Mouse (Mus musculus) layer of hippocampus, postnatal 36 days (tissue): ENCODE measurements around the gene Ube2e2. TPM values are rescaled to one million over a fixed set of nuclear protein-coding genes. Genes with fewer than 3 reads are reported as not detected.

ENCODE experiments used
- DNase-seq, 2 experiments: peaks; one replicate each; pipeline ENCODE4 v3.0.0; 2022
- total RNA-seq, 2 experiments: library from RNA; stranded (reverse); gene quantifications; 2 replicates each; pipeline ENCODE4 v1.2.3; 2021

The Ube2e2 gene
- total RNA-seq: 100 to 1,000 TPM; 193 to 210 TPM

DNA sequence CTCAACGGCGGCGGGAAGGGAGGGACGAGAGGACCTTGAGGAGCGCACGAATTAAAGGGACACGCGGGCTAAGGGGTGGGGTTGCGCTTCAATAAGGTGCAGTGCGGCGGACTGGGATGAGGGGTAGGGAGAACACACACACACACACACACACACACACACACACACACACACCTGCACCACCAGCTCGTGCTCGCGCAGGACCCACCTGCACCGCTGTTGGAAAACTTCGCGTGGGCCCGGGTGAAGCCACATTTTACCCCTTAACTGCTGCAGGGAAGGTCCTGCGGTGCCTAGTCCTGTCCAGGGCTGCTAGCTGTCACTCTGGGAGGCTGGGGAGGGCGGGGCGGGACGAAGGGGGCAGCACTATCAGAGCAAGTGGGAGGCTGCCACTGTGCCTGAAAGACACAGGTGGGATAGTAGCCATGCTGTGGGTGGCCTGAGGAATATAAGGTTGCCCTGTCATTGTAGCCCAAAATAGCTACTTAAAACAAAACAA lies at the start of gene Ube2e2:
Gene Ube2e2, minus strand, starts transcription at position 321 of the 499 bp plus-strand sequence.
- DNase-seq: no peak

DNA sequence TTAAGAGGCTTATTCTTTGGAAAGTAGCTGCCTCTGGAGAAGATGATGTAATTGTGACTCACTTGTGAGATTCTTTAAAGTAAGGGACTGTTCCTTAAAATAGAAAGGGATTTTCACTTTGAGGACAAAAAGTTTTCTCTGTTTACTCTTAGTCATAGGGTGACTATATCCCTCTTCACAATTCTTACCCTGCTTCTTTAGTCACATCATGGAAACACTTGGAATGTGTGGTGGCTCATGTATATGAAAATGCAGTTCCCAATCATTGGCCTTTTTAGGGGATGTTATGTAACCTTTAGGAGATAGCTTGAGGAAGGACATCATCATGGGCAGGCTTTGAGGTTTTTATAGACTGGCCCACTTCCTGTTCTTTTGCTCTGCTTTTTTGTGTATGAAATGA lies 46.0 kb upstream of the Ube2e2 start:
- DNase-seq: no peak

DNA sequence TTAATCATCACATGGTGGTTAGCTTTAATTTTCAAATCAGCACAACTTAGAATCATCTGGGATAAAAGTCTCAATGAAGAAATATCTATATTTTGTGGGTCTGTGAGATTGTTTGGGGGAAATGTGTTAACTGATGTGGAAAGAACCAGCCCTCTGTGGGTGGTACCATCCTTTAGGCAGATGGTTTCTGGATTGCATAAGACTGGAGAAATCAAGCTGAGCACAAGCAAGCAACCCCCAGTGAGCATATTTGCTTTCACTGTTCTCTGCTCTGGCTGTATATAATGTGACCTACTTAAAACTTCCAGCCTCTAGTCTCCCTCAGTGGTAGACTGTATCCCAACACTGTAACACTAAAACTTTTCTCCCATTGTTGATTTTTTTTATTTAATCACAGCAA lies 9.5 kb upstream of the Ube2e2 start:
- DNase-seq: no peak

DNA sequence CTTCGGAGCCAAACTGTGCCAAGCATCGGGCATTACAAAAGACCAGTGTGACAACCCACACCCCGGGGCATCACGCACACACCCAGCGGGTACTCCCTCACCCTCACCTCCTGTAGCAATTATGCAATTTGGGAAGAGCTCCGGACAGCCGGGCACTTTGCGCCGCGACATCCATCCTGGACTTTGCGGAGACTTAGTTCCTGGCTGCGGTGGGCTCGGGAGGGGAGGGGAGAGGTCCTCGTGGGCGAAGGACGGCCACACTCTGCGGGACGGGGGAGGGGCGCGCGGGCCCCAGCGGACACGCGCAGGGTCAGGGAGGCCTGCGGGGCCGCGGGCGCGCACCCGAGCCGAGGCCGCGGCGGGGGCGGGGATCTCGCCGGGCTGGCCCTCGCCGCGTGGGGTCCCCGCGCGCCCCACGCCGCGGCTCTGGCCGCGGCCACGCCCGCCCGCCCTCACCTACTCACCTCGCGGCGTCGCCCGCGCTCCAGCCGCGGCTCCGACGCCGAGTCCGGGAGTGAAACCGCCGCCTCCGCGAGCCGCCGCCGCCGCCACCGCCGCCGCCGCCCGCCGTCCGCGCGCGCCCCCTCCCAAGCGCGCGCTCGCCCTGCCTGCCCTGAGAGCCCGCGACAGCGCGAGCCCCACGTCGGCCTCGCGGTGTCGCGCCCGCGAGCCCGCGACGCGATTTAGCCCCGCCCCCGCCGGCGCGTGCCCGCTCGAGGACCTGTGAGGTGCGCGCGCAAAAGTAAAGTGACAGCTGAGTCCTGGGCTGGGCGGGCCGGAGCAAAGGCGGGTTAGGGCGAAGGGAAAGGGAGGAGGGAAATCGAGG lies 733 bp downstream of the Ube2e2 start:
- DNase-seq: peak; percentile 84 to 87

DNA sequence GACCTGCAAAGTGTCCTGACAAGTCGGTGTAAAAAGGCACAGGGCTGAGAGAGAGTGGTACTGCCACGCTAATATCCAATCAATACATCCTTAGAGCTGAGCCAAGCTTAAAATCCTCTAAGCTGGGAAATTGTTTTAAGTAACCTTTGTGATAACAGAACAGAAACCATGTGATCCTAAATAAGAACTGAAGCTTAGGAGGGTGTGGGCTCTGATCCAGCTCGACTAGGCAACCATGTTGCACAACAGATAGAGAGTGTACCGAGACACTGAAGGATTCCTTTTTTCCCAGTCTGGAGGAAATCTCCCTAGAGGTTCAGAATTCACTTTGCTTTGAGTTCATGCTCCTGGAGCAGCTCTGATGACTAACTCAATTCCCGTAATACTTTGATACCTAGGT lies 4.5 kb downstream of the Ube2e2 start:
- DNase-seq: no peak

DNA sequence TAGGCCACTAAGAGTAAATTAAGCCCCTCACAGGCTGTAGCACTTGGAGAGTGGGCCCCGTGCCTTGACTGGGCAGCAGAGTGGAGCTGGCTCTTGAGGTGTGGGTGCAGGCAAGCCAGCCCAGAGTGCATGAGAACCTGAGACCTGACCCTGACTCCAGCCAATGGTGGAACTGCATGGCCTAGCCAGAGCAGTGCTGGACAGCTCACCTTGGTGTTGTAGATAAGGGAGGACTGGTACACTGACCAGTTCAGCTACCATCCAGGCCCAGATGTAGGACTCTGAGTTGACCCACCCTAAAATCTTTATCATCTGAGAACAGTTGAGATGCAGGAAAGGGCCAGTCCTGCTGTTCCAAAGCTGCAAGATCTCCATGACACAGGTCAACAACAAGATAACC lies 11.6 kb downstream of the Ube2e2 start:
- DNase-seq: no peak

DNA sequence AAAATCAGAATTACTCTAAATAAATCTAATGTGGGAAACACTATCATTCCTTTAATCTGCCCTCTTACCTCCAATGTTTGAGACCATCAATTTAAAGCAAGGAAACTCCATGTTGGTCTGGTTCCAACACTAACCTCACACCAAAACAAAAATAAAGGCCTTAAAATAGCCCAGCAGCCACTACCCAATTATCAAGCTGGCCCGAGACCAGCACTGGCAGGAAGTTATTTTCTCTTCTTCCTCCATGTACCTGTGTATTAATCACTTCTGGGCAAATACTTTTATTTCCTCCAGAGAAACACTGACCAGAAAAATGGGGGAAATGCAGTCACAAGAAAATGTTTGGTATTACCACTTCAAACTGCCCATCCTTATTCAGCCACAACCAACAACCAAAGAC lies 23.4 kb downstream of the Ube2e2 start:
- DNase-seq: no peak

DNA sequence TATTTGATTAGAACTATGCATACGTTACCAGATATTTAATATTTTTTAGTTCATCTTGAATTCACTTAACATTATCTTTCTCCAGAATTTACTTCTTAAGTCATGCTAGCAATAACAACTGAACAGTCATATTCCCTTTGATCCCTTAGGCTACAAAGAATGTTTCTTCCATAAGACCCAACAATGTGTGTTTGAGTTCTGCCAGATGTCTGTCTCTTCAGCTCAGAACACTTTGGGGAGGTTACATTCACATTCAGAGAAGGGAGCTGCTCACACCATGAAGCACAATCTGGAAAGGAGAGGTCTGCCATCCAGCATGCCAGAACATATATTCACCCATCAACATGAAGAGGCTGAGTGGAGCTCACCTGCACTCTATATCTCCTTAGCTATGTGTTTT lies 65.4 kb downstream of the Ube2e2 start:
- no peak for DNase-seq

DNA sequence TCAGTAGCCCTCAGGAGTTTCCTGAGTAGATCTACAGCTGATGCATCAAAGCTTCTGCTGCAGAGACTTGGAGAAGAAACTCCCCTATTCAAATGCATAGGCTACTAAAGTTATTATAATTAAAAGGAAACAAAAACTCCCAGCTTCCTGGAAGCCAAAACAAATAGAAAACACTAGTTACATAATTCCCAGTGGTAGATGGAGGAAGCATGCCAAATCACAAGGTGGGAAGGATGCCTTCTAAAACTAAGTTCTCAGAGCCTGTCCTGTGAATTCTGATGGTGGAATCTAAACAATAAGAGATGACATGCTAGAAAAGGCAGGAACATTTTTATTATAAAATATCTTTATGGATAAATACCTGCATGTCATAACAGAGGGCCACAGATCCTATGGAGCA lies 67.3 kb downstream of the Ube2e2 start:
- no peak for DNase-seq

DNA sequence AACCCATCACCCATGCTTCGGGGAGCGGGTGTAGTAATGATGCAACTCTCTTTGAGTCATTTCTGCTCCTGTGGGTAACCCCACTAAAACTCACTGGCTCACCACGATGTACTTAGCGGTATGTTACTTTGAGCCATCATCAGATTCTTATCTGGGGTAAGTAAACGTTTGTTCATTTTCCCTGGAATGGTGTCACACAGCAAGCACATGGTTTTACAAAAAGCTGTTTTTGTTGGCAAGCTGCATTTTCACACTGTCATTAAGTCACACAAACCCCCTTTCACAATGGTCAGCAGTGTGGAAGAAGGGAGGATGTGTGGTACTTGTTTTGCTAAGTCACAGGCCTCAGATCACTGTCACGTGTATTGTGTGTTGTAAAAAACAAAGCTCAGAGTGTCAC lies 73.4 kb downstream of the Ube2e2 start:
- DNase-seq: no peak

DNA sequence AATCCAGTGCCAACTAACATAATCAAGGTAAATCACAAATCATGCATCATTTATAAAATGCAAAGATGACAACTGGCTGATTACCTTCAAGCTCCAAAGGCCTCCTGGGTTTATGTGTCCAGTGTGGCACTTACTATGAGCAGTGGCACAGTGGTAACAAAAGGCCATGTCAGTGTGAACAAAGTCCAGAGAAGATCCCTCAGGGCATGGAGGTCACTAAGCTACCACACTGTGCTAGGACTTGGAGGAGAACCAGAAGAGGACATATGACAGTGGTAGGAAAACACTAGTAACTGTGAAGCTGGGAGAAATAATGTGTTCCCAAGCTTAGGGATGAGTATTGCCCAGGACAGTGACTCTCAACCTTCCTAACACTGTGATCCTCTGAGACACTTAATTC lies 97.2 kb downstream of the Ube2e2 start:
- no peak for DNase-seq

DNA sequence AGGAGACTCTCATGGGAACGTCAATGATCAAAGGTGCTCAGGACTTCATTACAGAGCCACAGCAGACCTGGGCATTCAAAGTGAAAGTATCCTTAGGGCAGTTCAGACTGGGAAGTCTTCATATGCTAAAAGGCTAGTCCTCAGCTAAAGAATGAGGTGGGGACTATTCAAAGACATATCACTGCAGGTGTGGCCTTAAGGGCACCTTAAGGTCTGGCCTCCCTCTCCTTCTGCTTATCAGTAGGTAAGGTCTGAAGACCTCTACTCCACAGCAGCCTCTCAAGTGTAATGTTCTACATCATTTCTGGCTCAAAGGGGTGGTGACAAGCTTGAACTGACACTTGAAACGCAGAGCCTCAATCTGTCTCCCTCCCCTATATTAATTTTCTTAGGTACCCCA lies 98.3 kb downstream of the Ube2e2 start:
- DNase-seq: no peak

DNA sequence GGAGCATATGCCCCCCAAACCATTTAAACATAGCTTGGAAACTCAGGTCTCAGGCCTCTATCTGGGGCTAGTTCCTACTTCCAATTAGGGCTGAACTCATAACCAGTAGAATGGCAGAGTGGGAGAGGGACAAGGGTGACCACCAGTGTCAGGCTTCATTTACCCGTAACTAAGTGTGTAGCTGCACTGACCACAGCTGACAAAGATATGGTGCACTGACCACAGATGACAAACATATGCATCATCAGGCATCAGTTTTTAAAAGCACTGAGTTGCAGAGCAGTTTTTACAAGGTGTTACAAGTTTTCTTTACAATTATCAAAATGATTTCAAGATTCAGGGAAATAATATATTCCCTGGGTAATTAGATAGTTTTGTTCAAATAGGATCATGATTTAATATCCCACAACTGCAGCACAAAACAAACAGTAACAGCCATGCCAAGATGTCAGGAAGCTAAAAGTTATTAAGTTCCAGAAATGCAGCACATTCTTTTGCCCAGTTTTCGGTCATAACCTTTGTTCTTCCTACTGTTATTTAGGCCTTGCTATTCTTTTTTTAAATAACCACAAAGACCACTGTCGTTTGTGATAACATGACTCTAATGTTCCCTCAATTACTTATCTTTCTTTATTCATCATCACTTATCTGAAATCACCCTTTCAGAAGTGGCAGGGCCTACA lies 114.9 kb downstream of the Ube2e2 start:
- no peak for DNase-seq

DNA sequence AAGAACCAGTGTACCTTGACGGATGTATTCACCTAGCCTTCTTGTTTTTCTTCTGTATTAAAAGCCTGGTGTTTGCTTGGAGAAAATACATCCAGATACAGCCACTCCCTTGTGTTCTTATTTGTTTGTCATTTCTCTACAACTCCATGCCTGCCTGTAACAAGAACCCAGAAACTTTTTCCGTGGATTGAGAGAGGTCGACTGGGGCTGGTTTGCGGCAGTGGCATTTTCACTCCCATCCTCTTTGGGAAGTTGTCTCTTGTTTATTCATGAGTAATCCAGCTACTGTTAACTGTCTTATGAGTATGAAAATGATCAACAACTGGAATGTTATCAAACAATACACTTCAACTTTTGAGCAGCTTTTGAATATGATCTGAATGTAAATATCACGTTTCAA lies 115.8 kb downstream of the Ube2e2 start:
- no peak for DNase-seq

DNA sequence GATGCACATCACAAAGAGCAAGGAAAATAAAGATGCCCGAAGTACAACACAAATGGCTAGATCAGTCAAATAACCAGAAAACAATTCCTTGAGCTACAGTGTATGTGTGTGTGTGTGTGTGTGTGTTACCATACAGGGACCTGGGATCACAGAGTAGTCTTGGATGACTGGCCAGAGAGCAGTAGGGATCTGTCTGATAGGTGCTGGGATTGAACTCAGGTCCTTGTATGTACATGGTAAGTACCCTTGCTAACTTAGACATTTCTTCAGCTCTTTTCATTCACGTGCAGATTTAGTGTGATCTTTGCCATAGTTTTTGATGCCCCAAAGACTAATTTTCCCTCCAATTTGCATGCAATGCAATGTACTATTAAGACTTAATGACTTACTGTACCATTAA lies 117.9 kb downstream of the Ube2e2 start:
- no peak for DNase-seq

DNA sequence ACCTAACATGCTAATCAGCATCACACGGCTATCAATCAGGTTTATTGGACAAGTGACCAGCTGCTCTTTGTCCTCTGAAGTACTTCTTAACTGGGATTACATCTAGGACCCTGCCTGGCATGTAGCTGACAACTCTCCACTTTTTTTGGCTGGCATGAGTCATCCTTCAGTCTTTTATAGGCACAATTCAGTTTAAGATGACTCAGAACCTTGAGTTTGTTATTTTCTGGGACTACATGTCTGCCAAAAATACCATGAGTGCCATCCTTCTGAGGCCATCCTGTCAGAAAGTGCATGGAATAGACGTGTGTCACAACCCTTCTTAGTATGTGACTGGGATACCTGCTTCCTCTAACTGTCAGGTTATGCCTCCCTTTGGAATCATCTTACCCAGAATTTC lies 120.3 kb downstream of the Ube2e2 start:
- DNase-seq: no peak

DNA sequence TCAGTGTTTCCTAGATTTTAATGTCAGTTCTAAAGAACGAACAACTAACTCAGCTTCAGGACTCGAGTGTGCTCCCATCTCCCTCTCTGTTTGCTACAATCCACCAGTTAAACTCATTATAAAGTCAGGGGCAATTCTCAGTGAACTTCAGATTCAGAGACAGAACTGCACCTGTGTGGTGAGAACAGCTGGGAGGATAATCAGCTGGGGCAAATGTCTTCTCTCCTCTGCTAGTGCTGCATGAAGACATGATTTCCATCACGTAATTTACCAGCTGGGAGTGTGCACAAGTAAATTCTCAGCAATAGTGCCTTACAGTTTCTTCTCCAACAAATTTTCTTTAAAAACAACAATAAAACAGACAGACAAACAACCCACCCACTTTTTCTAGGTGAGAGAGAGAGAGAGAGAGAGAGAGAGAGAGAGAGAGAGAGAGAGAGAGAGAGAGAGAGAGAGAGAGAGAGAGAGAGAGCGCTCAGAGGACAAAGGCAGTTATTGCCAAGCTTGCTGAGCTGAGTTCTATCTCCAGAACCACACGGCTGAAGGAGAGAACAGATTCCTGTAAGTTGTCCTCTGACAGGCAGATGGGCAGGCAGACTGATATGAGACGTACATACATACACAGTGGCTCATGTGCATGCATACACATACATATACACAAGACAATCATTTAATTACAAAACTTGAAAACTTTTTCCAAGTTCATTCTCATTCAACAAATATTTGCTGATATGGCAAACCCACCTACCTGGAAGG lies 134.3 kb downstream of the Ube2e2 start:
- no peak for DNase-seq

DNA sequence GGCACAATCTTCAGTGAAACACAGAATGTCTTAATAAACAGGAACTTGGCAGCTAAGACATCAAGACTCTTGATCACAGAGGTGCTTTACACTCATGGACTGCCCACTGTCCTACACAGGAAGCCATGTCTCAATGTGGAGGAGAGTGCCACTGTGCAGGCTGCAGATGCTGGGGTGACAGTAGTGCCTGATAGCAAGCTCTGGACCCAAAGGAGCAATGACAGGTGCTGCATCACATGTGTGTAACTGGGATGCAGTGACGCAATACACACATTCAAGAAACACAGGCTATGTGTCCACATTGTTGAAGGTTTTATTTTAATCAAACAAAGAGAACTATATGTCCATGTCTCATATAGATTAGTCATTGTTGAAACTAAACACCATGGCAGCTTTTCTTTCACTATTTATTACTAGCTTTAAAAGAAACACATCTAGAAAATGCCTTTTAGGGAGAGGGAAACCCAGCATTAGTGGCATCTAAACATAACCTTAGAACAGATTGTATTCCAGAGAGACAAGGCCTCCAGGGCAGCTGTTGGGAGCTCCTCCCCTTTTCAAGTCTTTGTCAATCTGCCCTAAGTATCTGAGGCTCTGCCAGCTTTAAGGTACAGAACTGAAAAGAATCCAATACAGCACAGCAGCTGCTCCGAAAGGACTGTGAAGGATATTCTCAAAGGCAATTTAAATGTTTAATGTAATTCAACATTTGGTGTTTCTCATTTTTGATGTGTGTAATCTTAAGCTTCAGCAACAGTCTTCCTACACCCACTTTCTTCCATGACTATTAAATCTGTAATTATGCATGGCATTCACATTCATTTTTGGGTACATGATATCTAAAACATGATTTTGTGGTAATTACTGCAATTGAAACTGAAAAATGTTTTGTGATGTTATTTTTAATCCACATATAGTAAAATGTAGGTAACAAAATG lies 135.2 kb downstream of the Ube2e2 start:
- DNase-seq: peak in 1 of 2 experiments; percentile 23

DNA sequence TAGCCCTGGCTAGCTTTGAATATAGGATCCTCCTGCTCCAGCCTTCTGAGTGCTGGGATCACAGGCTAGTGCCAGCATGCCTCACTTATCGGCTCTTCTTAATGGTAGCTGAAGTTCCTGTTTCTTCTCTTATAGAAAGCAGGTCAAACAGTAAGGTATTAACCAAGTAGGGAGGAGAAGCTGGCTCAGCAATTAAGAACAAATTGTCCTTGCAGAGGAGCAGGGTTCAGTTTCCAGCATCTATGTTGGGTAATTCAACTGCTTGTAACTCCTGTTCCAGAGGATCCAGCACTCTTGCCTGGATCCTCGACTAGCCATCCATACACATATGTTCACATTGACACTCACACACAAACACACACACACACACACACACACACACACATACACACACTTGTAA lies 136.1 kb downstream of the Ube2e2 start:
- DNase-seq: no peak

DNA sequence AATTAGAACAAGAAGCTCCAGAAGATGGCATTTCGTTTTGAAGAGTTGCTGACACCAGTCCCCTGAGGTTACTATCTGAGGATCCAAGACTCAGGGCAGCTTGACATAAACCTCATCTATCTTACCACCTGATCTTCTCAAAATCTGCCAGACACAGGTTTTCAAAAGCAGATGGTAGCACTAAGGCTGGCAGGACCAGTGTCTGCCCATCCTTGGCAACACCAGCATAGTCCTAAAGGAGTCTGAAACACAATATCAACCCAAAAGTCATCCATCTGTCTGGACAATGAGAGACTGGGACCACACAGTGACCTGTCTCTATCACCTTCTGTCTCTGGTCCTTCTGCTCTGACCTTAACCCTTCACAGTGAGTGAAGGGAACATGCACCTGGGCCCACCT lies 138.7 kb downstream of the Ube2e2 start:
- DNase-seq: no peak

DNA sequence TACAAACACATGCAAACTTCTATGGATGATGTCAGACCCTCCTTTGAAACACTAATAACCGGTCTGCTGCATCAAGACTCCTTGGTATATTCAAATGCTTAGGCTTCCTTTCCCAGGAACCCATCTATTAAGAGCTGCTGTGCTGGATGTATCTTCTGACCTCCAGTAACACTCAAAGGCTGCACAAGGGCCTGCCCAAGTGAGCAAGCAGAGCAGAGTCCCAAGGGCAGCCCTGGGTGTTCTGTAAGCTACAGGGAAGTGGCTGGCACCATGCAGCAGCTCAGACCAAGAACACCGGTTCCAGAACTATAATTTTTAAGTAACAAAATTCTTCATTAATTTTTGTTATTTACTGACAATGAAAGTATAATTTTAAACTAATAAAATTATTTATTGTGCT lies 139.5 kb downstream of the Ube2e2 start:
- DNase-seq: no peak

DNA sequence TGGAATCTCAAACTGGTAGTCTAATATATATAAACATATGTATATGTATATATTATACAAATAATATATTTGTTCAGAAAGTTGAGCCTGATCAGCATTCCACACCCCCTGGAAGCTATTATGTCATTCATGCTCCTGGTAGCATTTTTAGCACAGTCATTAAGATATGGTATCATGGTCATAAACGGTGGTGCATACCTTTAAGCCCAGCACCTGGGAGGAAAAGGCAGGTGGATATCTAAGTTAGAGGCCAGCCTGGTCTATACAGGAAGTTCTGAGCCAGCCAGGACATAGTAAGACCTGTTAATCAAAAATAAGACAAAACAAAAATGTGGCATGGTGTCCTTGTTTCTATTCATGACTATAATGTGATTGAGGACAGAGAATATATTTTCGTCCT lies 140.1 kb downstream of the Ube2e2 start:
- no peak for DNase-seq
